Mouse (Mus musculus): ENCODE data around the gene Efemp2.

GRCm38 (mm10) chr19:5429806-5430205 lies 43.9 kb upstream of the Efemp2 start:
- TF ChIP-seq GATA1 (IDR thresholded peaks at IDR 0.05; ENCODE audit: borderline replicate concordance, low read length) (no peak), FLI1 (IDR thresholded peaks at IDR 0.05; ENCODE audit: low read length) (no peak)

Measured in megakaryocyte, embryonic 14.5 days (primary cell).